Mouse (Mus musculus) heart, embryonic 11.5 days (tissue): Measurements from ENCODE around the gene Aaas. TPM values are rescaled to one million over a fixed set of nuclear protein-coding genes. Genes with fewer than 3 reads are reported as not detected.
"Not testable (repeated sequence)": the region's sequence is repeated elsewhere in the genome, so short reads cannot be mapped to it uniquely, and the experiment has no call there.

Experiments used
- ATAC-seq: fragments of 200-750 bp; cut with Nextera tagmentation; replicated peaks from 2 replicates; pipeline ENCODE4 v1.8.0; 2017; ENCODE audit warnings: moderate library complexity; ENCODE audit not compliant: insufficient number of reproducible peaks, low FRiP score, low TSS enrichment
- H3K27ac ChIP-seq: fragments of 300-500 bp; sonication (generic); 2 replicates; pipeline ENCODE4 v1.5.1; 2014; ENCODE audit warnings: mild to moderate bottlenecking, low read depth, low read length
- H3K27me3 ChIP-seq: fragments of 300-500 bp; sonication (generic); 2 replicates; pipeline ENCODE4 v1.6.1; 2014; ENCODE audit warnings: mild to moderate bottlenecking, low read length, mixed read lengths; ENCODE audit not compliant: control insufficient read depth, insufficient read depth
- H3K36me3 ChIP-seq: fragments of 300-500 bp; sonication (generic); 2 replicates; pipeline ENCODE4 v1.6.1; 2014; ENCODE audit warnings: mild to moderate bottlenecking, low read length, moderate library complexity, mixed read lengths; ENCODE audit not compliant: control insufficient read depth, insufficient read depth
- H3K4me1 ChIP-seq: fragments of 300-500 bp; sonication (generic); 2 replicates; pipeline ENCODE4 v1.6.1; 2014; ENCODE audit warnings: low read length; ENCODE audit not compliant: control insufficient read depth, insufficient read depth
- H3K4me2 ChIP-seq: fragments of 300-500 bp; sonication (generic); 2 replicates; pipeline ENCODE4 v1.6.1; 2014; ENCODE audit warnings: mild to moderate bottlenecking, moderate library complexity
- H3K4me3 ChIP-seq: fragments of 300-500 bp; sonication (generic); 2 replicates; pipeline ENCODE4 v1.5.1; 2014; ENCODE audit warnings: low read depth, low read length
- H3K9ac ChIP-seq: fragments of 300-500 bp; sonication (generic); 2 replicates; pipeline ENCODE4 v1.6.1; 2014; ENCODE audit warnings: mild to moderate bottlenecking, low read depth, low read length, moderate library complexity
- H3K9me3 ChIP-seq: fragments of 300-500 bp; sonication (generic); replicated peaks from 2 replicates; pipeline ENCODE4 v1.6.1; 2016; ENCODE audit warnings: low read length; ENCODE audit not compliant: control insufficient read depth
- WGBS: fragments of 180-500 bp; shearing (Covaris S2); extraction: QIAGEN DNeasy Blood & Tissue Kit; methylation state at CpG from one replicate; pipeline ENCODE4 v1.1.7; 2014; ENCODE audit not compliant: insufficient replicate concordance; 5-methylcytosine and 5-hydroxymethylcytosine counted together
- polyA plus RNA-seq: library from polyadenylated mRNA; unstranded; fragments of >200 nt; fragmentation: Nextera tagmentation; extraction: Ambion mirVana; gene quantifications from 2 replicates; pipeline ENCODE4 v1.2.1, GENCODE M21; 2014

The Aaas gene
- polyA plus RNA-seq, 1 experiment from 2014 or later, result 64.9 TPM

GRCm38 (mm10) chr15:102353986-102354385 is 3.4 kb upstream of the Aaas start:
- Histone ChIP-seq H3K36me3 (no peaks in the 10 kb centered on the region), H3K27me3 (peaks cover 30% of the 10 kb centered on the region), H3K9ac (no peak overlapping the region), H3K27ac (no peak overlapping the region), H3K4me1 (peaks cover 22% of the 10 kb centered on the region), H3K4me3 (no peak overlapping the region), H3K4me2 (no peak overlapping the region), H3K9me3 (no peaks in the 10 kb centered on the region)
- no peak for ATAC-seq
- 79% methylated on average over 2 of the region's 2 CpGs for whole genome bisulfite sequencing

GRCm38 (mm10) chr15:102352177-102352576 is 1.6 kb upstream of the Aaas start:
- H3K4me3 ChIP-seq, result no peak overlapping the region
- peaks cover 10% of the 10 kb centered on the region for H3K4me1 ChIP-seq
- peaks cover 12% of the 10 kb centered on the region for H3K27me3 ChIP-seq
- ATAC-seq, result no peak
- H3K9me3 ChIP-seq, result no peaks in the 10 kb centered on the region
- no peak overlapping the region for H3K4me2 ChIP-seq
- no peak overlapping the region for H3K9ac ChIP-seq
- no peak overlapping the region for H3K27ac ChIP-seq
- peaks cover 3% of the 10 kb centered on the region; the same call in 1 of the 2 replicates for H3K36me3 ChIP-seq
- WGBS, result 56% methylated on average over 2 of the region's 2 CpGs

- Histone ChIP-seq H3K4me3 (peak overlapping the region; percentile 67), H3K27me3 (peaks cover 2% of the 10 kb centered on the region; the same call in 1 of the 2 replicates), H3K36me3 (peaks cover 8% of the 10 kb centered on the region), H3K4me1 (peaks cover 6% of the 10 kb centered on the region), H3K9ac (peak overlapping the region; percentile 77), H3K4me2 (peak overlapping the region; percentile 76), H3K9me3 (no peaks in the 10 kb centered on the region), H3K27ac (peak overlapping the region; percentile 42; the same call in 1 of the 2 replicates)
- WGBS, result 9% methylated on average over 11 of the region's 11 CpGs
- no peak for ATAC-seq
Observed at GRCm38 (mm10) chr15:102350942-102351291, 346 bp upstream of the Aaas start.

GRCm38 (mm10) chr15:102346444-102346843 is 4.1 kb downstream of the Aaas start:
- Histone ChIP-seq H3K4me2 (no peak overlapping the region), H3K4me3 (no peak overlapping the region), H3K36me3 (peaks cover 11% of the 10 kb centered on the region), H3K27me3 (no peaks in the 10 kb centered on the region), H3K4me1 (peaks cover 3% of the 10 kb centered on the region), H3K9ac (no peak overlapping the region), H3K9me3 (no peaks in the 10 kb centered on the region), H3K27ac (no peak overlapping the region)
- 66% methylated on average over 4 of the region's 4 CpGs for WGBS
- no peak for ATAC-seq

- no peak for ATAC-seq
- H3K9ac ChIP-seq, result no peak overlapping the region
- WGBS, result 94% methylated on average over 3 of the region's 3 CpGs
- H3K4me1 ChIP-seq, result no peaks in the 10 kb centered on the region
- H3K9me3 ChIP-seq, result no peaks in the 10 kb centered on the region
- no peak overlapping the region for H3K27ac ChIP-seq
- H3K4me2 ChIP-seq, result no peak overlapping the region
- peaks cover 16% of the 10 kb centered on the region for H3K36me3 ChIP-seq
- no peak overlapping the region for H3K4me3 ChIP-seq
- no peaks in the 10 kb centered on the region for H3K27me3 ChIP-seq
Observed at GRCm38 (mm10) chr15:102344490-102344889, 6.1 kb downstream of the Aaas start.

- H3K9me3 ChIP-seq, result no peaks in the 10 kb centered on the region
- H3K27me3 ChIP-seq, result no peaks in the 10 kb centered on the region
- no peak overlapping the region for H3K27ac ChIP-seq
- WGBS, result 10% methylated on average over 1 of the region's 1 CpGs
- no peaks in the 10 kb centered on the region for H3K4me1 ChIP-seq
- ATAC-seq, result no peak
- H3K4me3 ChIP-seq, result no peak overlapping the region
- peaks cover 28% of the 10 kb centered on the region for H3K36me3 ChIP-seq
- no peak overlapping the region for H3K9ac ChIP-seq
- no peak overlapping the region for H3K4me2 ChIP-seq
Observed at GRCm38 (mm10) chr15:102341580-102341979, 9.0 kb downstream of the Aaas start.

- WGBS, result 65% methylated on average over 5 of the region's 5 CpGs
- H3K36me3 ChIP-seq, result peaks cover 34% of the 10 kb centered on the region
- no peak overlapping the region for H3K4me3 ChIP-seq
- H3K9me3 ChIP-seq, result no peaks in the 10 kb centered on the region
- no peak overlapping the region for H3K27ac ChIP-seq
- H3K4me1 ChIP-seq, result no peaks in the 10 kb centered on the region
- ATAC-seq, result no peak
- H3K9ac ChIP-seq, result no peak overlapping the region
- no peaks in the 10 kb centered on the region for H3K27me3 ChIP-seq
- H3K4me2 ChIP-seq, result no peak overlapping the region
Observed at GRCm38 (mm10) chr15:102339612-102340011, 11.0 kb downstream of the Aaas start.

- Histone ChIP-seq H3K9me3 (no peaks in the 10 kb centered on the region), H3K36me3 (peaks cover 40% of the 10 kb centered on the region), H3K27me3 (no peaks in the 10 kb centered on the region), H3K4me2 (no peak overlapping the region), H3K4me3 (no peak overlapping the region), H3K4me1 (peaks cover 11% of the 10 kb centered on the region), H3K9ac (no peak overlapping the region), H3K27ac (no peak overlapping the region)
- 80% methylated on average over 4 of the region's 4 CpGs for WGBS
- ATAC-seq, result no peak
Observed at GRCm38 (mm10) chr15:102336946-102337345, 13.6 kb downstream of the Aaas start.

- H3K9me3 ChIP-seq, H3K27ac ChIP-seq, H3K4me3 ChIP-seq, ATAC-seq, H3K27me3 ChIP-seq, H3K4me2 ChIP-seq, H3K9ac ChIP-seq: not testable (repeated sequence)
- Histone ChIP-seq H3K4me1 (peaks cover 15% of the 10 kb centered on the region), H3K36me3 (peaks cover 40% of the 10 kb centered on the region)
- 91% methylated on average over 5 of the region's 5 CpGs for WGBS
Observed at GRCm38 (mm10) chr15:102335925-102336324, 14.6 kb downstream of the Aaas start.
